Mouse (Mus musculus): ENCODE results near the gene Smarca2. TPM values are rescaled to one million over a fixed set of nuclear protein-coding genes. Genes with fewer than 3 reads are reported as not detected.

Gene Smarca2
- polyA plus RNA-seq, 1 experiment from 2014 or later = 83.4 TPM

- WGBS = 10% methylated on average over 5 of the region's 6 CpGs
- Histone ChIP-seq H3K9ac (peak overlapping the region; percentile 54; the same call in 1 of the 2 replicates), H3K9me3 (replicated peaks) (no peaks in the 10 kb centered on the region), H3K4me1 (peaks cover 36% of the 10 kb centered on the region), H3K27me3 (no peaks in the 10 kb centered on the region), H3K4me3 (0 out of 2 replicates have a peak overlapping the region, but pooled peaks have one; percentile 11), H3K36me3 (ENCODE audit: poor library complexity, severe bottlenecking) (peaks cover 33% of the 10 kb centered on the region), H3K4me2 (peak overlapping the region; percentile 56), H3K27ac (peak overlapping the region; percentile 97)
- peak; percentile 67 for ATAC-seq
These were observed 165.7 kb downstream of the Smarca2 start for GRCm38 (mm10) chr19:26770592-26770991.

- no peak overlapping the region for H3K9ac ChIP-seq
- 98% methylated on average over 11 of the region's 11 CpGs for WGBS
- H3K9me3 ChIP-seq (replicated peaks) = no peaks in the 10 kb centered on the region
- peaks cover 36% of the 10 kb centered on the region for H3K4me1 ChIP-seq
- no peak overlapping the region for H3K4me2 ChIP-seq
- no peak for ATAC-seq
- H3K27me3 ChIP-seq = no peaks in the 10 kb centered on the region
- no peak overlapping the region for H3K4me3 ChIP-seq
- peak overlapping the region; percentile 97 for H3K27ac ChIP-seq
- H3K36me3 ChIP-seq (ENCODE audit: poor library complexity, severe bottlenecking) = peaks cover 48% of the 10 kb centered on the region
These were observed 167.3 kb downstream of the Smarca2 start for GRCm38 (mm10) chr19:26772051-26772583.

GRCm38 (mm10) chr19:26776066-26777025 lies 171.5 kb downstream of the Smarca2 start:
- WGBS = 90% methylated on average over 27 of the region's 27 CpGs
- Histone ChIP-seq H3K36me3 (ENCODE audit: poor library complexity, severe bottlenecking) (peaks cover 65% of the 10 kb centered on the region), H3K27ac (no peak overlapping the region), H3K9ac (no peak overlapping the region), H3K4me2 (no peak overlapping the region), H3K9me3 (replicated peaks) (no peaks in the 10 kb centered on the region), H3K27me3 (no peaks in the 10 kb centered on the region), H3K4me3 (no peak overlapping the region), H3K4me1 (peaks cover 4% of the 10 kb centered on the region; the same call in 1 of the 2 replicates)
- no peak for ATAC-seq

- Histone ChIP-seq H3K27ac (no peak overlapping the region), H3K36me3 (ENCODE audit: poor library complexity, severe bottlenecking) (peaks cover 53% of the 10 kb centered on the region), H3K4me1 (no peaks in the 10 kb centered on the region), H3K4me2 (no peak overlapping the region), H3K9ac (no peak overlapping the region), H3K4me3 (no peak overlapping the region), H3K9me3 (replicated peaks) (no peaks in the 10 kb centered on the region), H3K27me3 (no peaks in the 10 kb centered on the region)
- 94% methylated on average over 5 of the region's 5 CpGs for WGBS
- no peak for ATAC-seq
These were observed 173.3 kb downstream of the Smarca2 start for GRCm38 (mm10) chr19:26778199-26778598.

GRCm38 (mm10) chr19:26781209-26781608 lies 176.4 kb downstream of the Smarca2 start:
- Histone ChIP-seq H3K27me3 (no peaks in the 10 kb centered on the region), H3K4me3 (no peak overlapping the region), H3K36me3 (ENCODE audit: poor library complexity, severe bottlenecking) (peaks cover 33% of the 10 kb centered on the region), H3K27ac (no peak overlapping the region), H3K4me1 (no peaks in the 10 kb centered on the region), H3K9me3 (replicated peaks) (no peaks in the 10 kb centered on the region), H3K9ac (no peak overlapping the region), H3K4me2 (no peak overlapping the region)
- WGBS = 97% methylated on average over 2 of the region's 2 CpGs
- ATAC-seq = no peak

GRCm38 (mm10) chr19:26788446-26788845 lies 183.6 kb downstream of the Smarca2 start:
- ATAC-seq = no peak
- no peak overlapping the region for H3K27ac ChIP-seq

GRCm38 (mm10) chr19:26790386-26791346 lies 185.8 kb downstream of the Smarca2 start:
- Histone ChIP-seq H3K9me3 (replicated peaks) (no peaks in the 10 kb centered on the region), H3K9ac (no peak overlapping the region), H3K27ac (no peak overlapping the region), H3K4me2 (no peak overlapping the region), H3K4me1 (peaks cover 6% of the 10 kb centered on the region; the same call in 1 of the 2 replicates), H3K4me3 (no peak overlapping the region), H3K27me3 (no peaks in the 10 kb centered on the region), H3K36me3 (ENCODE audit: poor library complexity, severe bottlenecking) (no peaks in the 10 kb centered on the region)
- 72% methylated on average over 5 of the region's 5 CpGs for WGBS
- ATAC-seq = no peak

More at GRCm38 (mm10) chr19:26788446-26788845, 183.6 kb downstream of the Smarca2 start:
- Histone ChIP-seq H3K4me2 (no peak overlapping the region), H3K4me1 (no peaks in the 10 kb centered on the region), H3K36me3 (ENCODE audit: poor library complexity, severe bottlenecking) (no peaks in the 10 kb centered on the region), H3K4me3 (no peak overlapping the region), H3K27me3 (no peaks in the 10 kb centered on the region), H3K9me3 (replicated peaks) (no peaks in the 10 kb centered on the region), H3K9ac (no peak overlapping the region)
- 92% methylated on average over 5 of the region's 5 CpGs for WGBS

- no peak for ATAC-seq
- no peak overlapping the region for H3K27ac ChIP-seq
- no peak overlapping the region for H3K4me3 ChIP-seq
- H3K9ac ChIP-seq = no peak overlapping the region
- H3K4me1 ChIP-seq = peaks cover 9% of the 10 kb centered on the region; the same call in 1 of the 2 replicates
- 83% methylated on average over 1 of the region's 3 CpGs for WGBS
- no peaks in the 10 kb centered on the region for H3K36me3 ChIP-seq (ENCODE audit: poor library complexity, severe bottlenecking)
- H3K9me3 ChIP-seq (replicated peaks) = no peaks in the 10 kb centered on the region
- H3K4me2 ChIP-seq = no peak overlapping the region
- no peaks in the 10 kb centered on the region for H3K27me3 ChIP-seq
These were observed 189.5 kb downstream of the Smarca2 start for GRCm38 (mm10) chr19:26794315-26794714.

GRCm38 (mm10) chr19:26796006-26796405 lies 191.2 kb downstream of the Smarca2 start:
- ATAC-seq = no peak
- Histone ChIP-seq H3K9me3 (replicated peaks) (no peaks in the 10 kb centered on the region), H3K36me3 (ENCODE audit: poor library complexity, severe bottlenecking) (no peaks in the 10 kb centered on the region), H3K9ac (no peak overlapping the region), H3K4me2 (no peak overlapping the region), H3K27ac (no peak overlapping the region), H3K4me1 (peaks cover 9% of the 10 kb centered on the region; the same call in 1 of the 2 replicates), H3K4me3 (no peak overlapping the region), H3K27me3 (no peaks in the 10 kb centered on the region)
- 70% methylated on average over 4 of the region's 4 CpGs for WGBS

GRCm38 (mm10) chr19:26804401-26804800 lies 199.6 kb downstream of the Smarca2 start:
- no peak overlapping the region for H3K9ac ChIP-seq
- H3K36me3 ChIP-seq (ENCODE audit: poor library complexity, severe bottlenecking) = no peaks in the 10 kb centered on the region
- H3K4me1 ChIP-seq = no peaks in the 10 kb centered on the region
- H3K27me3 ChIP-seq = no peaks in the 10 kb centered on the region
- no peaks in the 10 kb centered on the region for H3K9me3 ChIP-seq (replicated peaks)
- no peak overlapping the region for H3K27ac ChIP-seq
- WGBS = 91% methylated on average over 4 of the region's 4 CpGs
- no peak overlapping the region for H3K4me2 ChIP-seq
- H3K4me3 ChIP-seq = no peak overlapping the region
- no peak for ATAC-seq

- no peak overlapping the region for H3K4me3 ChIP-seq
- H3K4me1 ChIP-seq = no peaks in the 10 kb centered on the region
- no peaks in the 10 kb centered on the region for H3K27me3 ChIP-seq
- H3K36me3 ChIP-seq (ENCODE audit: poor library complexity, severe bottlenecking) = no peaks in the 10 kb centered on the region
- 0 out of 2 replicates have a peak, but pooled peaks cover 6% of the 10 kb centered on the region for H3K9me3 ChIP-seq (replicated peaks)
- no peak overlapping the region for H3K9ac ChIP-seq
- ATAC-seq = no peak
- no peak overlapping the region for H3K4me2 ChIP-seq
- WGBS = 27% methylated on average over 4 of the region's 4 CpGs
- no peak overlapping the region for H3K27ac ChIP-seq
These were observed 209.8 kb downstream of the Smarca2 start for GRCm38 (mm10) chr19:26814629-26815028.

Measured in forebrain, embryonic 13.5 days (tissue).